Mouse (Mus musculus): ENCODE results near the gene Ing4. TPM values are rescaled to one million over a fixed set of nuclear protein-coding genes. Genes with fewer than 3 reads are reported as not detected.

Ing4 gene
- total and polyA plus RNA-seq, 3 experiments, result 29.5 to 34.9 TPM; not detected in 1

- H3K79me2 ChIP-seq (ENCODE audit: control insufficient read depth, insufficient read depth, low read length, poor library complexity), result peaks cover 33% of the 10 kb centered on the region
- H3K27me3 ChIP-seq (ENCODE audit: control insufficient read depth in 1 of 2, insufficient read depth in 2 of 2, low read length in 2 of 2), result no peaks in the 10 kb centered on the region
- peak; percentile 16; the same call in 1 of the 2 replicates for TF ChIP-seq MYC (IDR thresholded peaks at IDR 0.05; ENCODE audit: low read depth, low read length)
- TF ChIP-seq POLR2AphosphoS2 (IDR thresholded peaks at IDR 0.05; ENCODE audit: low read length), result no peak
- TF ChIP-seq TBP (IDR thresholded peaks at IDR 0.05; ENCODE audit: low read depth, low read length), result peak; percentile 97
- H3K9ac ChIP-seq (ENCODE audit: control insufficient read depth, low read depth, low read length, poor library complexity, severe bottlenecking), result peak overlapping the region; percentile 95
- peaks cover 3 to 15% of the 10 kb centered on the region in 2 experiments for H3K4me1 ChIP-seq (ENCODE audit: control insufficient read depth in 1 of 2, insufficient read depth in 2 of 2, low read length in 2 of 2)
- peak overlapping the region; percentile 65 to 94 for H3K4me3 ChIP-seq (ENCODE audit: control insufficient read depth in 1 of 2, insufficient read depth in 1 of 2, low read depth in 2 of 2, low read length in 2 of 2)
- no peaks in the 10 kb centered on the region for H3K9me3 ChIP-seq (replicated peaks; ENCODE audit: insufficient read depth, low read length)
- DNase-seq (ENCODE audit: low read depth, low spot score), result peak; percentile 66
- peaks cover 0 to 28% of the 10 kb centered on the region in 2 experiments; a peak in 2 of 4 replicates for H3K36me3 ChIP-seq (ENCODE audit: control insufficient read depth in 1 of 2, insufficient read depth in 2 of 2, low read length in 2 of 2)
- H3K27ac ChIP-seq (ENCODE audit: control insufficient read depth, low read depth, low read length), result peak overlapping the region; percentile 98
Observed at GRCm38 (mm10) chr6:125008060-125008459, 31.5 kb upstream of the Ing4 start.

GRCm38 (mm10) chr6:125008586-125009128 lies 30.9 kb upstream of the Ing4 start:
- Histone ChIP-seq H3K27me3 (ENCODE audit: control insufficient read depth in 1 of 2, insufficient read depth in 2 of 2, low read length in 2 of 2) (no peaks in the 10 kb centered on the region), H3K36me3 (ENCODE audit: control insufficient read depth in 1 of 2, insufficient read depth in 2 of 2, low read length in 2 of 2) (peaks cover 0 to 28% of the 10 kb centered on the region in 2 experiments; a peak in 2 of 4 replicates), H3K9ac (ENCODE audit: control insufficient read depth, low read depth, low read length, poor library complexity, severe bottlenecking) (peak overlapping the region; percentile 95), H3K27ac (ENCODE audit: control insufficient read depth, low read depth, low read length) (peak overlapping the region; percentile 98), H3K4me1 (ENCODE audit: control insufficient read depth in 1 of 2, insufficient read depth in 2 of 2, low read length in 2 of 2) (peaks cover 3 to 15% of the 10 kb centered on the region in 2 experiments), H3K9me3 (replicated peaks; ENCODE audit: insufficient read depth, low read length) (no peaks in the 10 kb centered on the region), H3K79me2 (ENCODE audit: control insufficient read depth, insufficient read depth, low read length, poor library complexity) (peaks cover 36% of the 10 kb centered on the region), H3K4me3 (ENCODE audit: control insufficient read depth in 1 of 2, insufficient read depth in 1 of 2, low read depth in 2 of 2, low read length in 2 of 2) (peak overlapping the region; percentile 65 to 94)
- peak; percentile 99 for DNase-seq (ENCODE audit: low read depth, low spot score)
- TF ChIP-seq MYC (IDR thresholded peaks at IDR 0.05; ENCODE audit: low read depth, low read length) (peak; percentile 85), POLR2A (IDR thresholded peaks at IDR 0.05; ENCODE audit: control insufficient read depth in 1 of 2, insufficient read depth in 1 of 2, low read depth in 1 of 2, low read length in 2 of 2, poor library complexity in 1 of 2) (peak; percentile 32 to 89; a peak in 3 of 4 replicates), TAL1 (IDR thresholded peaks at IDR 0.05; ENCODE audit: low read length) (no peak), RAD21 (IDR thresholded peaks at IDR 0.05; ENCODE audit: low read depth, low read length) (no peak), ZMIZ1 (IDR thresholded peaks at IDR 0.05; ENCODE audit: low read depth, low read length) (peak; percentile 82; the same call in 1 of the 2 replicates), SMC3 (IDR thresholded peaks at IDR 0.05; ENCODE audit: low read depth, low read length) (no peak), MXI1 (IDR thresholded peaks at IDR 0.05; ENCODE audit: low read depth, low read length) (peak; percentile 90), ZNF384 (IDR thresholded peaks at IDR 0.05; ENCODE audit: low read depth, low read length) (peak; percentile 91), USF1 (IDR thresholded peaks at IDR 0.05; ENCODE audit: low read depth, low read length) (no peak), CHD1 (IDR thresholded peaks at IDR 0.05; ENCODE audit: low read depth, low read length) (no peak), RCOR1 (IDR thresholded peaks at IDR 0.05; ENCODE audit: low read depth, low read length) (no peak), MEF2A (IDR thresholded peaks at IDR 0.05; ENCODE audit: extremely low read depth, insufficient replicate concordance, low read depth, low read length, poor library complexity, severe bottlenecking) (no peak), GATA1 (IDR thresholded peaks at IDR 0.05; ENCODE audit: low read depth, low read length) (peak; percentile 31; the same call in 1 of the 2 replicates), ETS1 (IDR thresholded peaks at IDR 0.05; ENCODE audit: low read depth, low read length) (peak; percentile 61; the same call in 1 of the 2 replicates), BHLHE40 (IDR thresholded peaks at IDR 0.05; ENCODE audit: borderline replicate concordance, low read depth, low read length) (no peak), HCFC1 (IDR thresholded peaks at IDR 0.05; ENCODE audit: low read depth, low read length) (peak; percentile 94), CHD2 (IDR thresholded peaks at IDR 0.05; ENCODE audit: low read length) (peak; percentile 20; the same call in 1 of the 2 replicates), MAX (IDR thresholded peaks at IDR 0.05; ENCODE audit: low read length) (peak; percentile 80), JUND (IDR thresholded peaks at IDR 0.05; ENCODE audit: low read depth, low read length) (no peak), POLR2AphosphoS5 (IDR thresholded peaks at IDR 0.05; ENCODE audit: borderline replicate concordance, low read depth, low read length) (no peak), MYB (IDR thresholded peaks at IDR 0.05; ENCODE audit: low read depth, low read length) (no peak; the same call in 1 of the 2 replicates), POLR2AphosphoS2 (IDR thresholded peaks at IDR 0.05; ENCODE audit: low read length) (peak; percentile 97; the same call in 1 of the 2 replicates), ZC3H11A (IDR thresholded peaks at IDR 0.05; ENCODE audit: low read depth, low read length) (no peak), MAZ (IDR thresholded peaks at IDR 0.05; ENCODE audit: low read depth, low read length) (no peak), CTCF (IDR thresholded peaks at IDR 0.05 in 2 of 3, conservative IDR thresholded peaks at IDR 0.05 in 1 of 3; ENCODE audit: control insufficient read depth in 1 of 3, insufficient read depth in 1 of 3, low read depth in 2 of 3, low read length in 3 of 3, poor library complexity in 1 of 3, severe bottlenecking in 1 of 3) (no peak), UBTF (IDR thresholded peaks at IDR 0.05; ENCODE audit: borderline replicate concordance, insufficient read depth, low read depth, low read length) (no peak), NELFE (IDR thresholded peaks at IDR 0.05; ENCODE audit: low read depth, low read length) (peak; percentile 82), MAFK (IDR thresholded peaks at IDR 0.05; ENCODE audit: borderline replicate concordance, low read depth, low read length) (no peak), SIN3A (IDR thresholded peaks at IDR 0.05; ENCODE audit: low read length) (peak; percentile 93), NRF1 (IDR thresholded peaks at IDR 0.05; ENCODE audit: insufficient read depth, low read depth, low read length, poor library complexity, severe bottlenecking) (0 out of 2 replicates have a peak, but pooled peaks have one; percentile 36)

All from MEL (cell line).